Mouse (Mus musculus) testis, adult 2 months (tissue): Measurements from ENCODE around the gene Cacna1a. TPM values are rescaled to one million over a fixed set of nuclear protein-coding genes. Genes with fewer than 3 reads are reported as not detected.

Experiments used
- H3K27ac ChIP-seq: fragments of 200-500 bp; 2 replicates; pipeline ENCODE4 v1.5.1; 2012; ENCODE audit warnings: low read depth, low read length; ENCODE audit not compliant: control insufficient read depth, insufficient read depth
- H3K27me3 ChIP-seq: fragments of 200-500 bp; 2 replicates; pipeline ENCODE4 v1.6.1; 2012; ENCODE audit warnings: mild to moderate bottlenecking, low read length, moderate library complexity; ENCODE audit not compliant: control insufficient read depth, insufficient read depth
- H3K36me3 ChIP-seq: fragments of 200-500 bp; 2 replicates; pipeline ENCODE4 v1.6.1; 2012; ENCODE audit warnings: mild to moderate bottlenecking, low read length; ENCODE audit not compliant: control insufficient read depth, insufficient read depth
- H3K4me1 ChIP-seq: fragments of 200-500 bp; 2 replicates; pipeline ENCODE4 v1.6.1; 2012; ENCODE audit warnings: low read length; ENCODE audit not compliant: control insufficient read depth, insufficient read depth
- H3K4me3 ChIP-seq: fragments of 200-500 bp; 2 replicates; pipeline ENCODE4 v1.5.1; 2012; ENCODE audit warnings: low read depth, mild to moderate bottlenecking, low read length, moderate library complexity, mixed read lengths; ENCODE audit not compliant: control insufficient read depth
- CTCF ChIP-seq: fragments of 200-500 bp; IDR thresholded peaks from 2 replicates; pipeline ENCODE4 v1.5.1; 2012; ENCODE audit warnings: low read depth, mild to moderate bottlenecking, inconsistent platforms, low read length, moderate library complexity; ENCODE audit not compliant: control insufficient read depth, insufficient read depth, insufficient replicate concordance
- POLR2A ChIP-seq: fragments of 200-500 bp; IDR thresholded peaks from 2 replicates; pipeline ENCODE4 v1.6.1; 2012; ENCODE audit warnings: low read depth, mild to moderate bottlenecking, inconsistent platforms, low read length, moderate library complexity; ENCODE audit not compliant: control insufficient read depth
- polyA plus RNA-seq: library from polyadenylated mRNA; depleted of rRNA; stranded (reverse); fragments of >200 nt; gene quantifications from 2 replicates; pipeline ENCODE4 v1.2.3, GENCODE M21; 2012

Gene Cacna1a
- polyA plus RNA-seq, 1 experiment: 10.3 TPM

GRCm38 (mm10) chr8:84554301-84555027, 166.2 kb downstream of the Cacna1a start:
- H3K27ac ChIP-seq: no peak overlapping the region
- H3K4me1 ChIP-seq: peaks cover 2% of the 10 kb centered on the region
- no peak overlapping the region for H3K4me3 ChIP-seq
- H3K27me3 ChIP-seq: no peaks in the 10 kb centered on the region
- no peaks in the 10 kb centered on the region for H3K36me3 ChIP-seq
- no peak for TF ChIP-seq POLR2A
- TF ChIP-seq CTCF: peak; percentile 70; the same call in 1 of the 2 replicates

DNA sequence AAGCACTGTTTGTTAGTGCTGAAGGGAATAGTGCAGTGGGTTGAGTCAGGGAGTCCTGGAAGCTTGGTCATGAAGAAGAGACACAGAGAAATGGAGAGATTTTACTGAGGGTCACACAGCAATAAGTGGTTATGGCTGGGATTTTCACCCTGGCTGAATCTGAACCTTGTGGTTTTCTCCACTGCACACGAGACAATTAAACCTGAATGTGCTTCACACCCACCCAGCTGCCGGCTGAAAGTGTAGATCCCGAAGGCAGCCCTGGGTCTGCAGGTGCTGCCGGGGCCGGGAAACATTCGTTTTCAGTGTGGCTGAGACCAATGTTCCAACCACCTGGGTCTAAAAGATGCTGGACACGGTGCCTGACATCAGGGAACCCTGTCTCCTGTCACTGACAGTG, 167.0 kb downstream of the Cacna1a start:
- TF ChIP-seq POLR2A (no peak), CTCF (no peak)
- Histone ChIP-seq H3K36me3 (no peaks in the 10 kb centered on the region), H3K27ac (no peak overlapping the region), H3K4me3 (no peak overlapping the region), H3K27me3 (no peaks in the 10 kb centered on the region), H3K4me1 (peaks cover 3% of the 10 kb centered on the region)

- H3K27ac ChIP-seq: no peak overlapping the region
- no peak overlapping the region for H3K4me3 ChIP-seq
- H3K27me3 ChIP-seq: no peaks in the 10 kb centered on the region
- TF ChIP-seq POLR2A (no peak), CTCF (no peak)
- no peaks in the 10 kb centered on the region for H3K36me3 ChIP-seq
- H3K4me1 ChIP-seq: peaks cover 3% of the 10 kb centered on the region
Observed at GRCm38 (mm10) chr8:84557936-84558335, 169.7 kb downstream of the Cacna1a start.

DNA sequence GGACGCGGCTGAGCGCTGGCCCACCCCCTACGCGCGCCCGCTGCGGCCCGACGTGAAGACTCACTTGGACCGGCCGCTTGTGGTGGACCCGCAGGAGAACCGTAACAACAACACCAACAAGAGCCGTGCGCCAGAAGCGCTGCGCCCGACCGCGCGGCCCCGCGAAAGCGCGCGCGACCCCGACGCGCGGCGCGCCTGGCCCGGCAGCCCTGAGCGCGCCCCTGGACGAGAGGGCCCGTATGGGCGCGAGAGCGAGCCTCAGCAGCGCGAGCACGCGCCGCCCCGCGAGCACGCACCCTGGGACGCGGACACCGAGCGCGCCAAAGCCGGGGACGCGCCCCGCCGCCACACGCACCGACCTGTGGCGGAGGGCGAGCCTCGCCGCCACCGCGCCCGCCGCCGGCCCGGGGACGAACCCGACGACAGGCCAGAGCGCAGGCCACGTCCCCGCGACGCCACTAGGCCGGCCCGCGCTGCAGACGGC, 170.9 kb downstream of the Cacna1a start:
- H3K4me3 ChIP-seq: peak overlapping the region; percentile 69
- H3K36me3 ChIP-seq: no peaks in the 10 kb centered on the region
- H3K27me3 ChIP-seq: no peaks in the 10 kb centered on the region
- H3K4me1 ChIP-seq: peaks cover 3% of the 10 kb centered on the region
- TF ChIP-seq CTCF (no peak), POLR2A (no peak)
- H3K27ac ChIP-seq: no peak overlapping the region

- no peak for TF ChIP-seq POLR2A
- no peak for TF ChIP-seq CTCF
- no peaks in the 10 kb centered on the region for H3K27me3 ChIP-seq
- no peak overlapping the region for H3K4me3 ChIP-seq
- no peaks in the 10 kb centered on the region for H3K36me3 ChIP-seq
- H3K4me1 ChIP-seq: peaks cover 9% of the 10 kb centered on the region
- no peak overlapping the region for H3K27ac ChIP-seq
Observed at GRCm38 (mm10) chr8:84561698-84562097, 173.5 kb downstream of the Cacna1a start.

- peaks cover 16% of the 10 kb centered on the region for H3K4me1 ChIP-seq
- H3K27ac ChIP-seq: no peak overlapping the region
- no peak overlapping the region for H3K4me3 ChIP-seq
- TF ChIP-seq POLR2A (no peak), CTCF (no peak)
- no peaks in the 10 kb centered on the region for H3K27me3 ChIP-seq
- H3K36me3 ChIP-seq: no peaks in the 10 kb centered on the region
Observed at GRCm38 (mm10) chr8:84564042-84564441, 175.8 kb downstream of the Cacna1a start.

GRCm38 (mm10) chr8:84565577-84566360, 177.5 kb downstream of the Cacna1a start:
- TF ChIP-seq POLR2A (no peak), CTCF (no peak)
- no peak overlapping the region for H3K27ac ChIP-seq
- no peaks in the 10 kb centered on the region for H3K27me3 ChIP-seq
- H3K4me3 ChIP-seq: no peak overlapping the region
- peaks cover 19% of the 10 kb centered on the region for H3K4me1 ChIP-seq
- no peaks in the 10 kb centered on the region for H3K36me3 ChIP-seq
